Comparison of ENCODE assay signal across 15 mouse cellular contexts in the genomic region with DNA sequence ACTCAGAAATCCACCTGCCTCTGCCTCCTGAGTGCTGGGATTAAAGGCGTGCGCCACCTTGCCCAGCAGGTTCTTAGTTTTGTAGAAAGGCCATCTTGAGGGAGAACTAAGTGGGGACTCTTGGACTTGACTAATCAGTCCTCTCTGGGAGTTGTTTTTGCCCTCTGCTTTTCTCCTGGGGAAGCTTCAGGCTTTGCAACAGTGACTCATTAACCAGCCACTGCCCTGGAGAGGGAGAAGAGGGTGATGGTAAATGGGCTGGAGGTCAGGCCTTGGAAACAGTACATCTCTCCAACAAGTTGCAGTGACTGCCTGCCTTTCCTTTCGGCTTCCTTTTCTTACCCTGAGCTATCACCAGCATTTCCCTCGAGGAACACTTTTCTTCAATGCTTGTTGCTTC. TPM values are rescaled to one million over a fixed set of nuclear protein-coding genes. Genes with fewer than 3 reads are reported as not detected.
DNase-seq lines count a peak whose midpoint lies in the region; ATAC-seq and TF ChIP-seq lines count a peak whose summit lies in the region.
"Had no signal": no experiment of that assay in that cellular context is flagged by ENCODE, and none has a peak within 500 bp of the region (broad histone marks: within the 10 kb centered on the region; RNA-seq: fewer than 3 reads in every experiment).

No protein-coding gene starts in this region.

- H3K4me3 ChIP-seq in kidney, adult 2 months (ENCODE audit: insufficient read depth, low read depth, low read length) = no peak overlapping the region
- no peak overlapping the region for H3K4me3 ChIP-seq in liver, embryonic 16.5 days (ENCODE audit: low read depth, low read length)
- no peak overlapping the region for H3K4me3 ChIP-seq in forebrain, embryonic 16.5 days (replicated peaks; ENCODE audit: low read length)
- H3K4me3 ChIP-seq: forebrain, embryonic 15.5 days; heart, adult 2 months; midbrain, embryonic 13.5 days; neural tube, embryonic 15.5 days had no signal

- H3K36me3 ChIP-seq in kidney, adult 2 months (ENCODE audit: control insufficient read depth, insufficient read depth, low read length) = no peaks in the 10 kb centered on the region
- H3K36me3 ChIP-seq in liver, embryonic 16.5 days (ENCODE audit: control insufficient read depth, insufficient read depth) = no peaks in the 10 kb centered on the region
- no peaks in the 10 kb centered on the region for H3K36me3 ChIP-seq in forebrain, embryonic 16.5 days (ENCODE audit: control insufficient read depth, insufficient read depth)
- H3K36me3 ChIP-seq: forebrain, embryonic 15.5 days; midbrain, embryonic 13.5 days; neural tube, embryonic 15.5 days had no signal

- no peaks in the 10 kb centered on the region for H3K9me3 ChIP-seq in liver, embryonic 16.5 days (replicated peaks; ENCODE audit: control insufficient read depth, low read length)
- no peaks in the 10 kb centered on the region for H3K9me3 ChIP-seq in forebrain, embryonic 16.5 days (ENCODE audit: control insufficient read depth, low read length)
- H3K9me3 ChIP-seq: forebrain, embryonic 15.5 days; midbrain, embryonic 13.5 days; neural tube, embryonic 15.5 days had no signal

- no peak for TF ChIP-seq POLR2A in kidney, adult 2 months (IDR thresholded peaks at IDR 0.05; ENCODE audit: low read depth, low read length)

- no peak overlapping the region for H3K9ac ChIP-seq in liver, embryonic 16.5 days (ENCODE audit: low read depth, low read length)
- no peak overlapping the region for H3K9ac ChIP-seq in forebrain, embryonic 16.5 days (replicated peaks; ENCODE audit: low read depth, low read length)
- H3K9ac ChIP-seq: forebrain, embryonic 15.5 days; lung, embryonic 14.5 days; midbrain, embryonic 13.5 days; neural tube, embryonic 15.5 days had no signal

- no peak for TF ChIP-seq CTCF in kidney, adult 2 months (conservative IDR thresholded peaks at IDR 0.05; ENCODE audit: insufficient read depth, insufficient read length, low read depth, low read length)

- peak overlapping the region; percentile 95 for H3K27ac ChIP-seq in kidney, adult 2 months (ENCODE audit: insufficient read depth, low read depth, low read length)
- peak overlapping the region; percentile 66 for H3K27ac ChIP-seq in liver, embryonic 16.5 days (ENCODE audit: low read length)
- H3K27ac ChIP-seq in forebrain, embryonic 16.5 days (ENCODE audit: low read length) = no peak overlapping the region
- H3K27ac ChIP-seq: forebrain, embryonic 15.5 days; heart, adult 2 months; midbrain, embryonic 13.5 days; neural tube, embryonic 15.5 days had no signal

- 43% methylated on average over 4 of the region's 4 CpGs for WGBS in kidney, adult 2 months
- 72% methylated on average over 4 of the region's 4 CpGs for WGBS in liver, embryonic 16.5 days (ENCODE audit: insufficient replicate concordance)
- WGBS in forebrain, embryonic 16.5 days = 89% methylated on average over 4 of the region's 4 CpGs

- H3K4me1 ChIP-seq in kidney, adult 2 months (ENCODE audit: control insufficient read depth, insufficient read depth, low read length) = peaks cover 12% of the 10 kb centered on the region
- peaks cover 23% of the 10 kb centered on the region for H3K4me1 ChIP-seq in liver, embryonic 16.5 days (ENCODE audit: control insufficient read depth, low read depth, low read length)
- peaks cover 9% of the 10 kb centered on the region for H3K4me1 ChIP-seq in forebrain, embryonic 16.5 days (replicated peaks; ENCODE audit: control insufficient read depth, insufficient read depth, low read length)

- H3K27me3 ChIP-seq in kidney, adult 2 months (replicated peaks; ENCODE audit: control insufficient read depth, insufficient read depth, low read length) = no peaks in the 10 kb centered on the region
- H3K27me3 ChIP-seq in liver, embryonic 16.5 days (ENCODE audit: control insufficient read depth, insufficient read depth, low read depth, low read length) = no peaks in the 10 kb centered on the region
- H3K27me3 ChIP-seq in forebrain, embryonic 16.5 days (replicated peaks; ENCODE audit: control insufficient read depth, insufficient read depth, low read length) = no peaks in the 10 kb centered on the region
- H3K27me3 ChIP-seq: forebrain, embryonic 15.5 days; midbrain, embryonic 13.5 days; neural tube, embryonic 15.5 days had no signal

- DNase-seq in adrenal gland, adult (ENCODE audit: inconsistent age in 2 of 2, low spot score in 1 of 2) = peak; percentile 67 to 84
- no peak for DNase-seq in adrenal gland, adult 18-20 months (ENCODE audit: low spot score in 2 of 2)
- DNase-seq in adrenal gland, adult 8-10 months = peak; percentile 48
- peak; percentile 91 for DNase-seq in kidney, adult 2 months
- DNase-seq in urinary bladder, postnatal 4 days (ENCODE audit: low spot score in 2 of 2) = no peak
- DNase-seq in thymus, postnatal 4 days = no peak
- DNase-seq: heart, adult 2 months; layer of hippocampus, postnatal 36 days; lung, embryonic 14.5 days; right cerebral cortex, postnatal 25 days had no signal

- peak; percentile 51; the same call in 1 of the 2 replicates for ATAC-seq in liver, embryonic 16.5 days (ENCODE audit: low read depth)
- ATAC-seq in forebrain, embryonic 16.5 days = no peak
- ATAC-seq: forebrain, embryonic 15.5 days; midbrain, embryonic 13.5 days had no signal

- no peak overlapping the region for H3K4me2 ChIP-seq in liver, embryonic 16.5 days (ENCODE audit: low read depth, low read length)
- no peak overlapping the region for H3K4me2 ChIP-seq in forebrain, embryonic 16.5 days (ENCODE audit: low read length)
- H3K4me2 ChIP-seq: forebrain, embryonic 15.5 days; lung, embryonic 14.5 days; midbrain, embryonic 13.5 days; neural tube, embryonic 15.5 days had no signal

RNA-seq across cellular contexts. Expression of a gene that starts 30.6 kb away (rescaled TPM):
- total RNA-seq in adrenal gland, adult 18-20 months (2021) = 100 to 1,000 TPM; 141 to 160 TPM
- 100 to 1,000 TPM; 191 to 248 (median 221) TPM for total RNA-seq in adrenal gland, adult 8-10 months (2022)
- 71.8 and 77.5 TPM in 2 replicates for polyA plus RNA-seq in kidney, adult 2 months (2012; rRNA removed)
- 32.1 and 32.5 TPM in 2 replicates for polyA plus RNA-seq in liver, embryonic 16.5 days (2015; fragmentation: Nextera tagmentation; extraction: Ambion mirVana)
- 64.8 and 68.6 TPM in 2 replicates for polyA plus RNA-seq in forebrain, embryonic 16.5 days (2015; fragmentation: Nextera tagmentation; extraction: Ambion mirVana)

RNA-seq across cellular contexts. Expression of a gene that starts 30.9 kb away (rescaled TPM):
- total RNA-seq in adrenal gland, adult 18-20 months (2021) = 10 to 100 TPM; 12.2 to 13.9 TPM
- total RNA-seq in adrenal gland, adult 8-10 months (2022) = 10 to 100 TPM; 11.3 to 19.1 (median 16.7) TPM
- 19.6 and 21.6 TPM in 2 replicates for polyA plus RNA-seq in kidney, adult 2 months (2012; rRNA removed)
- polyA plus RNA-seq in liver, embryonic 16.5 days (2015; fragmentation: Nextera tagmentation; extraction: Ambion mirVana) = 1.3 and 2.1 TPM in 2 replicates
- polyA plus RNA-seq in forebrain, embryonic 16.5 days (2015; fragmentation: Nextera tagmentation; extraction: Ambion mirVana) = 9.4 and 9.6 TPM in 2 replicates

RNA-seq across cellular contexts. Expression of a gene that starts 53.9 kb away (rescaled TPM):
- total RNA-seq in adrenal gland, adult 18-20 months (2021) = 10 to 100 TPM in 1 of 2 experiments, 1 to 10 TPM in 1; 8.4 to 12.5 TPM
- 10 to 100 TPM in 2 of 4 experiments, 1 to 10 TPM in 2; 8.1 to 12.5 (median 10.1) TPM for total RNA-seq in adrenal gland, adult 8-10 months (2022)
- 18.9 and 22.9 TPM in 2 replicates for polyA plus RNA-seq in kidney, adult 2 months (2012; rRNA removed)
- polyA plus RNA-seq in liver, embryonic 16.5 days (2015; fragmentation: Nextera tagmentation; extraction: Ambion mirVana) = 32.7 and 32.8 TPM in 2 replicates
- polyA plus RNA-seq in forebrain, embryonic 16.5 days (2015; fragmentation: Nextera tagmentation; extraction: Ambion mirVana) = 3.5 and 5.0 TPM in 2 replicates

RNA-seq across cellular contexts. Expression of a gene that starts 58.4 kb away (rescaled TPM):
- total RNA-seq in adrenal gland, adult 18-20 months (2021) = not detected
- total RNA-seq in adrenal gland, adult 8-10 months (2022) = not detected
- 0.09 and 0.14 TPM in 2 replicates for polyA plus RNA-seq in kidney, adult 2 months (2012; rRNA removed)
- polyA plus RNA-seq in liver, embryonic 16.5 days (2015; fragmentation: Nextera tagmentation; extraction: Ambion mirVana) = 0.25 and 0.31 TPM in 2 replicates
- polyA plus RNA-seq in forebrain, embryonic 16.5 days (2015; fragmentation: Nextera tagmentation; extraction: Ambion mirVana) = 0.54 and 0.72 TPM in 2 replicates
- total RNA-seq: heart, adult 2 months; layer of hippocampus, postnatal 36 days had no signal
- polyA plus RNA-seq: heart, adult 2 months had no signal

RNA-seq across cellular contexts. Expression of a gene that starts 58.8 kb away (rescaled TPM):
- 100 to 1,000 TPM in 1 of 2 experiments, 10 to 100 TPM in 1; 95.1 to 109 TPM for total RNA-seq in adrenal gland, adult 18-20 months (2021)
- total RNA-seq in adrenal gland, adult 8-10 months (2022) = 100 to 1,000 TPM in 3 of 4 experiments, 10 to 100 TPM in 1; 92.8 to 107 (median 104) TPM
- polyA plus RNA-seq in kidney, adult 2 months (2012; rRNA removed) = 255 and 267 TPM in 2 replicates
- 63.7 TPM in 2 replicates for polyA plus RNA-seq in liver, embryonic 16.5 days (2015; fragmentation: Nextera tagmentation; extraction: Ambion mirVana)
- 149 and 166 TPM in 2 replicates for polyA plus RNA-seq in forebrain, embryonic 16.5 days (2015; fragmentation: Nextera tagmentation; extraction: Ambion mirVana)

Comparison
In these comparisons a context has a peak if more than half of its experiments do, and no peak if none do; other contexts are left out.
1. DNase-seq: peak in adrenal gland, adult (2 of 2), adrenal gland, adult 8-10 months (single experiment) and kidney, adult 2 months (single experiment); none in adrenal gland, adult 18-20 months (0 of 2), urinary bladder, postnatal 4 days (0 of 2) and thymus, postnatal 4 days (single experiment).